Mouse (Mus musculus): Measurements from ENCODE around the gene Clec2d.

The Clec2d gene

GRCm38 (mm10) chr6:129228935-129229773 lies 48.7 kb downstream of the Clec2d start:
- peak; percentile 12 for DNase-seq

- DNase-seq = peak; percentile 89
Measured at GRCm38 (mm10) chr6:129229774-129230578, 49.6 kb downstream of the Clec2d start.

GRCm38 (mm10) chr6:129232005-129232841 lies 51.8 kb downstream of the Clec2d start:
- DNase-seq = no peak

DNA sequence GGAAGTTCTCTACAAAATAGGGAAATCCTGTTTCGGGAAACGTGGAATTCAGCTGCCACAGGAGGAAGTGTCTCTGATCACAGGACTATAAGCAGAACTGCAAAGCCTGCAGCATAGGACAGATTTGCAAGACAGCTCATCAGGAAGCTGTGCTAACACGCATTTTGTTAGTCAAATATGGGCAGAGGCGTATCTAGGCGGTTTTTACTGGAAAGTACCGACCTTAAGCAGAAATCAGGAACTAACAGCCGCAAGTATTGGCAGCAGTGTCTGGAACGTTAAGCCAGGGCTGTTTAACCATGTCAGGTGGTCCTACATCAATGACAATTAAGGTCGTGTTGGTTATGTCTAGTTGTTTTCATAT lies 52.4 kb downstream of the Clec2d start:
- peak; percentile 76 for DNase-seq

GRCm38 (mm10) chr6:129233366-129233954 lies 53.0 kb downstream of the Clec2d start:
- no peak for DNase-seq

DNA sequence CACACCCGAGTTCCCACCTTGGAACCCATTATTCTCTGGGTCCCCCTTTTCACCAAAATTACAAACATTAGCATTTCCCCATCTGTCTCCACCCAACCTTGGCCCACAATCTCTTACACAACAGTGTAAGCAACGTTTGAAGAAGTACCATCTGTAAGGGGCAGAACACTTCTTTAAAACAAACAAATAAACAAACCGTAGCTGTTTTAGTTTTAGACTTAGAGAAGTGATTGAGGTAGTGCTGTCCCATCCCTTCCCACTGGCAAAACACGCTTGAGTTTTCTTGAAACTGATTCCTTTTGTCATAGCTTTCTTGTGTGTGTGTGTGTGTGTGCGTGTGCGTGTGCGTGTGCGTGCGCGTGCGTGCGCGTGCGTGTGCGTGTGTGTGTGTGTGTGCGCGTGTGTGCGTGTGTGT lies 53.5 kb downstream of the Clec2d start:
- no peak for DNase-seq

DNA sequence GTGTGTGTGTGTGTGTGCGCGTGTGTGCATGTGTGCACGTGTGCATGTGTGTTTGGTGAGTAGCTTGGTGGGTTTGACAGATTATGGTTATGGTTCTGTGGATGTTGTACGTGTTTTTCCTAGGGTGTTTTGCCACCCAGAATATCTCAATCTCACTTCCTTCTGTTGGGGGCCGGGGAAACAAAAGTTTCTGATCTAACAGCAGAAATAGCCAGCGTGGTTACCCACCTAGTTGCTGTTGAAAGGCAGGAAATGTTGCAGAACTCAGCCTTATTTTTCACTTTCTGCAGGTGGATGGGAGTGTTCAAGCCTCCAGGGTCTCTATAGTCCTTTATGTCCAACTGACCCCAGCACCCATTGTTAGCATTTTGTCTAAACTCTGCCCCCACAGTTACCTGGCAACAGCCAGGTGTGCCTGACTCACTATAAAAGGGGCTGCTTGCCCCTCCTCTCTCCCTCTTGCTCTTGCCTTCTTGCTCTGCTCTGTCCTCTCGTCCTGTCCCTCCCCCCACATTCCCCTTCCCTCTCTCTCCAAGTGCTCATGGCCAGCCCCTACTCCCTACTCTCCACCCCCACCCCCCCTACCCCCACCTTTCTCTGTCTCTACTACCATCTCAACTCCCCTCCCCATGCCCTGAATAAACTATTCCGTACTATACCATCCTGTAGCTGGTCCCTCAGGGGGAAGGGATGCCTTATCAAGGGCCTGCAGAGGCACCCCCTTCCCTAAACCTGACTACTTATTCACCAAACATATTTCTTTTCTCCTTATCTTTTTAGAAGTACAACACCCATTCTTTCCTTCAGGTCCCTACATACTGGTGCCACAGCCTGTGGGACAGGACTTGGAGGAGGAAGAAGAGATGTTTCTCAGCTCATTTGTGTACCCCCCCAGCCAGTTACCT lies 54.3 kb downstream of the Clec2d start:
- DNase-seq = no peak

GRCm38 (mm10) chr6:129235855-129236461 lies 55.5 kb downstream of the Clec2d start:
- DNase-seq = peak; percentile 71
